Mouse (Mus musculus) embryonic facial prominence, embryonic 14.5 days (tissue): Measurements from ENCODE around the gene Prok1. TPM values are rescaled to one million over a fixed set of nuclear protein-coding genes. Genes with fewer than 3 reads are reported as not detected.
A peak's percentile ranks its signal among the peaks of the same experiment; 100 is the strongest.

Experiments used
- ATAC-seq: fragments of 200-750 bp; cut with Nextera tagmentation; 2 replicates; pipeline ENCODE4 v1.8.0; 2017; ENCODE audit warnings: low read depth, moderate number of reproducible peaks, moderate TSS enrichment
- DNase-seq: peaks from one replicate; pipeline ENCODE4 v3.0.0-alpha.2; 2015; ENCODE audit warnings: low spot score
- H3K27ac ChIP-seq: fragments of 300-500 bp; sonication (generic); replicated peaks from 2 replicates; pipeline ENCODE4 v1.5.1; 2014; ENCODE audit warnings: low read depth, mild to moderate bottlenecking, low read length, moderate library complexity
- H3K27me3 ChIP-seq: fragments of 300-500 bp; sonication (generic); replicated peaks from 2 replicates; pipeline ENCODE4 v1.6.1; 2014; ENCODE audit warnings: low read length; ENCODE audit not compliant: control insufficient read depth, insufficient read depth
- H3K36me3 ChIP-seq: fragments of 300-500 bp; sonication (generic); 2 replicates; pipeline ENCODE4 v1.6.1; 2014; ENCODE audit warnings: low read length, mixed read lengths; ENCODE audit not compliant: control insufficient read depth, insufficient read depth
- H3K4me1 ChIP-seq: fragments of 300-500 bp; sonication (generic); 2 replicates; pipeline ENCODE4 v1.6.1; 2014; ENCODE audit warnings: antibody characterized with exemption, low read length; ENCODE audit not compliant: control insufficient read depth, insufficient read depth
- H3K4me2 ChIP-seq: fragments of 300-500 bp; sonication (generic); 2 replicates; pipeline ENCODE4 v1.6.1; 2014; ENCODE audit warnings: low read depth, mild to moderate bottlenecking, low read length, moderate library complexity, mixed read lengths
- H3K4me3 ChIP-seq: fragments of 300-500 bp; sonication (generic); 2 replicates; pipeline ENCODE4 v1.5.1; 2014; ENCODE audit warnings: low read depth, mild to moderate bottlenecking, low read length
- H3K9ac ChIP-seq: fragments of 300-500 bp; sonication (generic); 2 replicates; pipeline ENCODE4 v1.6.1; 2014; ENCODE audit warnings: low read depth, mild to moderate bottlenecking, low read length, moderate library complexity, mixed read lengths
- H3K9me3 ChIP-seq: fragments of 300-500 bp; sonication (generic); 2 replicates; pipeline ENCODE4 v1.6.1; 2016; ENCODE audit warnings: low read length; ENCODE audit not compliant: control insufficient read depth
- WGBS: fragments of 180-500 bp; shearing (Covaris S2); extraction: QIAGEN DNeasy Blood & Tissue Kit; methylation state at CpG from one replicate; pipeline ENCODE4 v1.1.7; 2014; 5-methylcytosine and 5-hydroxymethylcytosine counted together
- polyA plus RNA-seq: library from polyadenylated mRNA; unstranded; fragments of >200 nt; fragmentation: Nextera tagmentation; extraction: Ambion mirVana; gene quantifications from 2 replicates; pipeline ENCODE4 v1.2.1, GENCODE M21; 2014

Gene Prok1
- polyA plus RNA-seq, 1 experiment from 2014 or later: not detected

DNA sequence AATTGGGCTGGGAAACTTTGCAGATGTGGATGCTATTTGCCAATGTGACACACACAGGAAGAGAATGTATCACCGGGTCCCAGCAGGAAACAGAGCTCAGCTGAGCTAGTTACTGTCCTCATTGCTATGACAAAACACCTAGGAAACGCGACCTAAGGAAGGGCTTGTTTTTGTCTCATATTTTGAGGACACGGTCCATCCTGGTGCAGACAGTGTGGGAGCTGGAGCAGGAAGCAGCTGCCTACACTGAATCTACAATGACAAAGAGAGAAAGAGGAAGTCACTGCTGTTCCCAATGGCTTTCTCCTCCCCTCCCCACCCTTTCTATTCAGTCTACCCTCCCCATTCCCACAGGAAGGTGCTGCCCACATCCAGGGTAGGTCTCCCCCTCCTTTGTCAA lies 12.5 kb upstream of the Prok1 start:
- H3K36me3 ChIP-seq: no peaks in the 10 kb centered on the region
- H3K27me3 ChIP-seq: no peaks in the 10 kb centered on the region
- H3K27ac ChIP-seq: no peak overlapping the region
- WGBS: 65% methylated on average over 4 of the region's 4 CpGs
- no peaks in the 10 kb centered on the region for H3K9me3 ChIP-seq
- DNase-seq (no peak), ATAC-seq (no peak)
- H3K9ac ChIP-seq: no peak overlapping the region
- no peaks in the 10 kb centered on the region for H3K4me1 ChIP-seq
- no peak overlapping the region for H3K4me2 ChIP-seq
- no peak overlapping the region for H3K4me3 ChIP-seq

DNA sequence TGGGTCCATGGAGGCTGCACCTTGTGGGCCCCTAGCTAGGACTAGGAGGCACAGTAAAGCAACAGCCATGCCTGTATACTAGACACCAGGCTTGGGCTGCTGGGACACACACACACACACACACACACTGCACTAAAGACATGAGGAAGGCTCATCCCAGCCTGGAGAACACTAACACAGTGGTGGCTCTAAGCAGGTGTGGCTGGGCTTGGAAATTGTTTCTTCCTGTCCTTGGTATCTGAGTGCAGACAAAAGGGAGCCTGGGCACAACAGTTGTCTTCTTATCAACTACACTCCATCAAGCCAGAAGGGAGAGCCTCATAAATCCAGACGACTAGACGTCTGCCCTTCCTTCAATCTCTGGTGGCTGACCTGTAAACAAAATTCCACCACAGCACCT lies 10.8 kb upstream of the Prok1 start:
- ATAC-seq (no peak), DNase-seq (no peak)
- H3K4me1 ChIP-seq: no peaks in the 10 kb centered on the region
- no peak overlapping the region for H3K9ac ChIP-seq
- H3K4me3 ChIP-seq: no peak overlapping the region
- no peaks in the 10 kb centered on the region for H3K36me3 ChIP-seq
- no peaks in the 10 kb centered on the region for H3K9me3 ChIP-seq
- WGBS: 48% methylated on average over 2 of the region's 2 CpGs
- H3K27me3 ChIP-seq: no peaks in the 10 kb centered on the region
- no peak overlapping the region for H3K4me2 ChIP-seq
- H3K27ac ChIP-seq: no peak overlapping the region

DNA sequence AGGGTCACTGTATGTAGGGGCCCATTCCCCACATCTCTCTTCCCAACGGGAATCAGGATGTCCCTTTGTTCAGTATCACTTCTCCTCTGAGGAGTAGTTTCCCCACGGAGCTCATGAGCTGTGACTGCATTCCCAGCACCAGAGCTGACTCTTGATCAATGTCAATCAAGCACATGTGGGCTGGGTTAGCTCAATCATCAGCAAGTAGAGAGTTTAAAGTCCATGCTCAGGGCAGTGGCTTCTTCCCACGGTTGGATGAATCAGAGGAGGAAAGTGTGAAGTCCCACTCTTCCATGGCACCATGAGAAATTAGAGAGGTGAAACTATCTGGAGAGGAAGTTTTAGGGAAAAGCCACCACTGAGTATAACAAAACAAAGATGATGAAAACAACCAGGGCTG lies 9.5 kb upstream of the Prok1 start:
- no peak for DNase-seq

DNA sequence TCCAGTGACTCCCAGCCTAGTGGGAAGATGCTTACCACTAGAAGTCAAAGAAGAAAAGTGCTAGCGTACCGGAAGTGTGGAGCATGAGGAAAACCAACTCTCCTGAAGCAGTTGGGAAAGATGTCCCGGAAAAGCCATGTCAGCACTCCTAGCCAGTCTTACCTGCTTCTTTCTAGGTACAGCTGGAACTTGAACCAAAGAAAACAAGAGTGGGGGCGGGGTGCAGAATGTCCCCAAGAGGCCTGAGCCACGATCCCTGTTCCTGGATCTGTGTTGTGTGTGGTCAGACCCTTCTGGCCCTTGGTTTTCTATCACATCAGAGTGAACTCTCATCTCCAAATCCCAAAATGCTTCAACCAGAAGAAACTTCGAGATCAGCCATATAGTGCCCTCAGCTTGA lies 7.4 kb upstream of the Prok1 start:
- WGBS: 62% methylated on average over 6 of the region's 6 CpGs
- Histone ChIP-seq H3K27me3 (no peaks in the 10 kb centered on the region), H3K36me3 (no peaks in the 10 kb centered on the region), H3K4me3 (no peak overlapping the region), H3K27ac (no peak overlapping the region), H3K9me3 (no peaks in the 10 kb centered on the region), H3K9ac (no peak overlapping the region), H3K4me2 (no peak overlapping the region), H3K4me1 (no peaks in the 10 kb centered on the region)
- ATAC-seq: no peak
- no peak for DNase-seq

More for the DNA sequence above, 9.5 kb upstream of the Prok1 start:
- no peaks in the 10 kb centered on the region for H3K4me1 ChIP-seq
- whole genome bisulfite sequencing: 50% methylated on average over 3 of the region's 3 CpGs
- no peak overlapping the region for H3K27ac ChIP-seq
- H3K9me3 ChIP-seq: no peaks in the 10 kb centered on the region
- no peak for ATAC-seq
- no peak overlapping the region for H3K4me3 ChIP-seq
- no peak overlapping the region for H3K9ac ChIP-seq
- H3K36me3 ChIP-seq: no peaks in the 10 kb centered on the region
- no peaks in the 10 kb centered on the region for H3K27me3 ChIP-seq
- no peak overlapping the region for H3K4me2 ChIP-seq

DNA sequence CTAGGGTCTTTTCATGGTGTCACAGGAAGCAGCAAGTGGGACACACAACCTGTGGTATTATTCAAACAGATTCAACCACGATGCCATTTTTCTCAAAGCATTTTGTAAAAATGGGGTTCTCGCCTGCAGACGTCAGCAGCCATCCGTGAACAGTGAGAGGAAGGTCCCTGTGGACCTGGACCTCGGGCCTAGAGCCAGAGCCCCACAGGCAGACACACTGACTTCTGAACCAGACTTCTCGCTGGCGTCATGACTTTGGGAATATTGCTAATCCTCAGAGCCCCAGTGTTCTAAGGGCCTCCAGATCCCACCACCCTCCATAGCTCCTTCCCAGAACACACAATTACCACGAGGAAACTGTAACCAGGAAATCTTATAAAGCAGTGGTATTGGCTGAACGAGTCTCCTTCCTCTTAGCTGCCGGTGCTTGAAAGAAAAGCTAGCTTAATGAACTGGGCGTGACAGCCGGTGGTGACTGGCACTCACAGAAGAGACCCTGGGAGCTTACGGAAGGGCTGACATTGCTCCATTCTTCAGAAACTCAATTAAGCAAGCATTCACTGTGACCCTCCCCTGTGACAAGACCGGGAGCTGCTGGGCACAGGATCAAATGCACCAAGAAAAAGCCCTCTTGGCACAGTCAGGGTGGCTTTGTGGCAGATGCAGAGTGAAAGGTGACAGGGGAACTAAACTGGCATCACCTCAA lies 2.0 kb upstream of the Prok1 start:
- WGBS: 43% methylated on average over 14 of the region's 14 CpGs
- DNase-seq (no peak), ATAC-seq (0 out of 2 replicates have a peak, but pooled peaks have one; percentile 9)
- Histone ChIP-seq H3K9ac (no peak overlapping the region), H3K9me3 (no peaks in the 10 kb centered on the region), H3K27ac (no peak overlapping the region), H3K27me3 (no peaks in the 10 kb centered on the region), H3K4me1 (no peaks in the 10 kb centered on the region), H3K36me3 (no peaks in the 10 kb centered on the region), H3K4me2 (no peak overlapping the region), H3K4me3 (no peak overlapping the region)

DNA sequence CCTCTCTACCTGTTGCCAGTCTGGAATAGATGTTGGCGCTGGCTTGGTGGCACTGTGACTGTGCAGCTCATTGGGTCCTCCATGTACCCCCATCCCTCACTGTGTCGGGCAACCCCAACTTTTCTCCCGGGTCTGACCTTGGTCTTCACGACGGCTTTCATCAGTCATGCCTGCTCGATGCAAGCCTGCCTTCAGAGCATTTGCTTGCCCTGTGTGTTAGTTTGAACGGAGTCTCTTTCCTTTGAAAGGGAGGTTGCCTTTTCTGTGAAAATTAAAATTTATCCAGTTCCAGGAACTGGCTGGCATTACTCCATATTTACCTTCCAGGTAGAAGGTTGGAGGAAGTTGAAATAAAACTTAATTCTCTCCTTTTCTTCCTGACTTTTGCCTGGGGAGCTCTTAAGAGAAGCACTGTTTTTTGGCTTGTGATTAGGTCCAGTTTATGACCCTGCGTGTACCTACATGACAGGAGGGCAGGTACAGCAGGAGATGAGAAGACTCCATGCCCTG lies 981 bp downstream of the Prok1 start:
- Histone ChIP-seq H3K27me3 (no peaks in the 10 kb centered on the region), H3K4me1 (no peaks in the 10 kb centered on the region), H3K27ac (no peak overlapping the region), H3K9ac (no peak overlapping the region), H3K9me3 (no peaks in the 10 kb centered on the region), H3K4me2 (no peak overlapping the region), H3K4me3 (no peak overlapping the region), H3K36me3 (no peaks in the 10 kb centered on the region)
- 87% methylated on average over 8 of the region's 8 CpGs for WGBS
- DNase-seq (no peak), ATAC-seq (no peak)

DNA sequence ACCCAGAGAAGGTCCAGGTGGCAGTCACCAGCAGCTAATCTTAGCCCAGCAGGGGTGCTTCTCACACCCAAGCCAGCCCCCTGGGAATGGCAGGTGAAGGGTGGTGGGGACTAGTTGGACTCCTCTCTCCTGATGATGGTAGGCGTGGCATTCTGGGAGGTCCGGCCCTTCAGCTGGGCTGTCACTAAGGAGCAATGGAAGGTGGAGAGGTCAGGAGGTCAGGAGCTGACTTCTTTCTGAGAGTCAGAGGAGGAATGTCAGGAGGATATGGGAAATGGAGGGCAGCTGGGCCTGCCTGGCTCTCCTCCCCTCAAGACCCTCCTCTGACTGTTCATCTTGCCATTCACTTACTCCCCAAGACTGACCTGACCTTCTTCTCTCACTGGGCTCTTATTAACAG lies 1.5 kb downstream of the Prok1 start:
- WGBS: 55% methylated on average over 2 of the region's 2 CpGs
- ATAC-seq (no peak), DNase-seq (no peak)
- Histone ChIP-seq H3K4me3 (no peak overlapping the region), H3K4me2 (no peak overlapping the region), H3K4me1 (no peaks in the 10 kb centered on the region), H3K36me3 (no peaks in the 10 kb centered on the region), H3K27me3 (no peaks in the 10 kb centered on the region), H3K9ac (no peak overlapping the region), H3K9me3 (no peaks in the 10 kb centered on the region), H3K27ac (no peak overlapping the region)

DNA sequence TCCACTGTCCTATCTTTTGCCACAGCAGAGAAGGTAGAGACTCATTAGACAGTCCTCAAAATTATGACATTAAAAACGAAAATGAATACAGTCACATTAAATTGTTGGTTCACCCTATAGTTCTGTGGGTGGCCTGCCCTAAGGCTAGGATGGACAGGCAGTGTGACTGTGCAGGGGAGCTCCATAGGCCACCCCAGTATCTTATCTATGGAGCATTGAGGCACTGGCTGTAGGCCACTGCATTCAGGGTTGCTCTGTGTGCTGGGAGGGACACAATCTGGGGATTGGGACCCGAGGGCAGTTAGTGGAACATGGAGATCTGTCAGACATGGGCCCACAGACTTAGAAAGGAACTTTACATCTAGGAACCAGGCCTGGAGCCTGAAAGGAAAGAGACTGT lies 5.6 kb downstream of the Prok1 start:
- H3K4me1 ChIP-seq: 0 out of 2 replicates have a peak, but pooled peaks cover 5% of the 10 kb centered on the region
- H3K4me2 ChIP-seq: no peak overlapping the region
- H3K27ac ChIP-seq: no peak overlapping the region
- no peak overlapping the region for H3K9ac ChIP-seq
- ATAC-seq: no peak
- no peaks in the 10 kb centered on the region for H3K36me3 ChIP-seq
- no peak for DNase-seq
- no peak overlapping the region for H3K4me3 ChIP-seq
- WGBS: 31% methylated on average over 2 of the region's 2 CpGs
- H3K27me3 ChIP-seq: no peaks in the 10 kb centered on the region
- H3K9me3 ChIP-seq: no peaks in the 10 kb centered on the region

DNA sequence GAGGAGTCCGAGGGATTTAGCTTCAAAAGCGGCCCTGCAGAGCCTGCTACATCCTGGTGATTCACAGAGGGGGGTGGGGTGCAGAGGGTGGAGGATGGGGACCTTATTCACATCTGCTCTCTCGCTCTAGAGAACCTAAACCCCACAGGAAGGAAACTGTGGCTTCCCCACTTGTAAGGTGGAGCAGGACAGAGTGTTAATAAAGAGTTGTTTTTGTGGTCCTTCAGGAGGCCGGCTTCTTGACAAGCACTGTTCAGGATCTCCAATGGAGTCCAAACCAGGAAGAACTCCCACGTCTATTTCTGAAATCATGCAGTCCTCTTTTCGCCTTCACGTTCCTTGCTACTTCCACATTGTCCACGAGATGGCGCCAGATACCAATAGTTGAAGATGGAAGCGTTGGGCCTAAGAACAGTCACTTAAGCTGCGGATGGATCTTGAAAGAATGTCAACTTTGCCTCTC lies 6.1 kb downstream of the Prok1 start:
- WGBS: 5% methylated on average over 11 of the region's 11 CpGs
- Histone ChIP-seq H3K4me1 (0 out of 2 replicates have a peak, but pooled peaks cover 5% of the 10 kb centered on the region), H3K9me3 (no peaks in the 10 kb centered on the region), H3K27ac (no peak overlapping the region), H3K36me3 (no peaks in the 10 kb centered on the region), H3K4me2 (0 out of 2 replicates have a peak overlapping the region, but pooled peaks have one; percentile 23), H3K9ac (no peak overlapping the region), H3K4me3 (no peak overlapping the region), H3K27me3 (no peaks in the 10 kb centered on the region)
- DNase-seq: peak; percentile 83
- ATAC-seq: 0 out of 2 replicates have a peak, but pooled peaks have one; percentile 8
